Mouse (Mus musculus) ES-Bruce4 (cell line): ENCODE results near the gene Snrpf. TPM values are rescaled to one million over a fixed set of nuclear protein-coding genes. Genes with fewer than 3 reads are reported as not detected.
"Not testable (repeated sequence)": the region's sequence is repeated elsewhere in the genome, so short reads cannot be mapped to it uniquely, and the experiment has no call there.

ENCODE experiments used
- H3K27ac ChIP-seq: 2 replicates; pipeline ENCODE4 v1.5.1; 2012; ENCODE audit warnings: low read length, inconsistent platforms; ENCODE audit not compliant: insufficient read depth
- H3K27me3 ChIP-seq: 2 replicates; pipeline ENCODE4 v1.6.1; 2012; ENCODE audit warnings: mild to moderate bottlenecking, low read length, inconsistent platforms; ENCODE audit not compliant: control insufficient read depth, poor library complexity, insufficient read depth, severe bottlenecking
- H3K36me3 ChIP-seq: 2 replicates; pipeline ENCODE4 v1.6.1; 2012; ENCODE audit warnings: inconsistent platforms, mild to moderate bottlenecking, low read length, moderate library complexity; ENCODE audit not compliant: control insufficient read depth, poor library complexity, insufficient read depth, severe bottlenecking
- H3K4me1 ChIP-seq: one replicate; pipeline ENCODE4 v1.8.1; 2011; ENCODE audit warnings: low read length; ENCODE audit not compliant: control insufficient read depth, insufficient read depth
- H3K4me3 ChIP-seq: 2 replicates; pipeline ENCODE4 v1.5.1; 2011; ENCODE audit warnings: low read depth, mild to moderate bottlenecking, low read length
- H3K9ac ChIP-seq: 2 replicates; pipeline ENCODE4 v1.6.1; 2012; ENCODE audit warnings: low read depth, mild to moderate bottlenecking, inconsistent platforms; ENCODE audit not compliant: poor library complexity, severe bottlenecking
- H3K9me3 ChIP-seq: replicated peaks from 2 replicates; pipeline ENCODE4 v1.6.1; 2012; ENCODE audit warnings: mild to moderate bottlenecking, low read length, inconsistent platforms; ENCODE audit not compliant: control insufficient read depth, poor library complexity, insufficient read depth, severe bottlenecking
- CTCF ChIP-seq: IDR thresholded peaks from one replicate; pipeline ENCODE4 v1.8.1; 2011; ENCODE audit warnings: low read depth, low read length
- EP300 ChIP-seq: IDR thresholded peaks from 2 replicates; pipeline ENCODE4 v1.6.1; 2011; ENCODE audit warnings: low read depth, low read length; ENCODE audit not compliant: insufficient read depth
- POLR2A ChIP-seq: IDR thresholded peaks from one replicate; pipeline ENCODE4 v1.8.1; 2011; ENCODE audit warnings: low read length; ENCODE audit not compliant: insufficient read depth
- polyA plus RNA-seq: library from polyadenylated mRNA; stranded (reverse); fragments of >200 nt; gene quantifications from 2 replicates; pipeline ENCODE4 v1.2.4, GENCODE M21; 2011; ENCODE audit warnings: low read depth; ENCODE audit not compliant: missing spikeins, insufficient read depth, insufficient read length

The Snrpf gene
- polyA plus RNA-seq, 1 experiment: 73.2 TPM

DNA sequence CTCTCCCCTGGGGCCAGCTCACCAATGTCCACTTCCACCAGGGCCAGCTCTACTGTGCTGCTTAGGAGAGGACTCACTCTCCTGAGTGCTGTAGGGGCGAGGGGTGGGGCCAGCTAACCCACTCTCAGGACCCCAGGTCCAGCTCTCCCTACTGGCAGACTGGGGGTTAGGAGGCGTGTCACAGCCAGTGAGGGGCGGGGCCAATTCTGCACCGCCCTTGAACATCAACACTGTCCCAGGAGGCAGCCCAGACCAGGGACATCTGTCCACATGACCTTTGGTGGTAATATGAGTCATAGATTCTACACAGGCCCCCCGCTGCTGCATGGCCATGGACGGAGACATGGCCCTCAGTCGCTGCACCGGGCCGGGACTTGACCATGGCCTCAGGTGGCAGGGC lies 29.7 kb downstream of the Snrpf start:
- H3K27me3 ChIP-seq: no peaks in the 10 kb centered on the region
- H3K9me3 ChIP-seq: no peaks in the 10 kb centered on the region
- H3K4me1 ChIP-seq: peaks cover 2% of the 10 kb centered on the region
- H3K4me3 ChIP-seq: peak overlapping the region; percentile 33
- no peaks in the 10 kb centered on the region for H3K36me3 ChIP-seq
- TF ChIP-seq EP300: no peak
- TF ChIP-seq CTCF: no peak
- no peak for TF ChIP-seq POLR2A
- no peak overlapping the region for H3K27ac ChIP-seq
- H3K9ac ChIP-seq: no peak overlapping the region

DNA sequence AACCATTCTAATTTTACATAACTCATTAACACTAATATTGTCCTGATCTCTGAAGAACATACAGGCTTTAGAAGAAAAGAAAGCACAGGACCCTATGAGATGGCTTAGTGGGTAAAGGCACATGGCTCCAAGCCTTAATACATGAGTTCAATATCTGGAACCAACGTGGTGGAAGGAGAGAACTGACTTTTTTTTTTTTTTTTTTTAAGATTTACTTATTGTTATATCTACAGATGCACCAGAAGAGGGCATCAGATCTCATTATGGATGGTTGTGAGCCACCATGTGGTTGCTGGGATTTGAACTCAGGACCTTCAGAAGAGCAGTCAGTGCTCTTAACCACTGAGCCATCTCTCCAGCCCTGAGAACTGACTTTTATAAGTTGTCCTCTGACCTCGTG lies 31.5 kb downstream of the Snrpf start:
- not testable (repeated sequence) for H3K27ac ChIP-seq, H3K36me3 ChIP-seq, H3K9ac ChIP-seq, H3K4me3 ChIP-seq, H3K4me1 ChIP-seq, H3K9me3 ChIP-seq, H3K27me3 ChIP-seq

DNA sequence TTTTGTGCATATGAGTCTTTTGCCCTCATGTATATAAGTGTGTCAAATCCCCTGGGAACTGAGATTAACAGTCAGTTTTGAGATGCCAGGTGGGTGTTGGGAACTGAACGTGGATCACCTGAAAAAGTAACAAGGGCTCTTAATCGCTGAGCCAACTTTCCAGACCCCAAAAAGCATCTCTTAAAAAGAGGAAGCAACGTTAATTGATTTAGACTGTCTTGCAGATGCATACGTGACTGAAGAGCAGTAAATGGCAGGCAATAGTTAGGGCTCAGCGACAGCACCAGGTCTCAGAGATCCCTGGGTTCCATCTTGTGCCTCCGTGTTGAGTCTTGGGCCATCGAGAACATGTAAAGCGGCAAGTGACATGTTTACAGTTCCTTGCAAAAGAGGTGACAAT lies 36.9 kb downstream of the Snrpf start:
- Histone ChIP-seq H3K4me3 (no peak overlapping the region), H3K4me1 (peaks cover 2% of the 10 kb centered on the region), H3K36me3 (no peaks in the 10 kb centered on the region), H3K9ac (no peak overlapping the region), H3K27me3 (no peaks in the 10 kb centered on the region), H3K9me3 (no peaks in the 10 kb centered on the region), H3K27ac (no peak overlapping the region)
- TF ChIP-seq POLR2A (no peak), CTCF (no peak), EP300 (no peak)

DNA sequence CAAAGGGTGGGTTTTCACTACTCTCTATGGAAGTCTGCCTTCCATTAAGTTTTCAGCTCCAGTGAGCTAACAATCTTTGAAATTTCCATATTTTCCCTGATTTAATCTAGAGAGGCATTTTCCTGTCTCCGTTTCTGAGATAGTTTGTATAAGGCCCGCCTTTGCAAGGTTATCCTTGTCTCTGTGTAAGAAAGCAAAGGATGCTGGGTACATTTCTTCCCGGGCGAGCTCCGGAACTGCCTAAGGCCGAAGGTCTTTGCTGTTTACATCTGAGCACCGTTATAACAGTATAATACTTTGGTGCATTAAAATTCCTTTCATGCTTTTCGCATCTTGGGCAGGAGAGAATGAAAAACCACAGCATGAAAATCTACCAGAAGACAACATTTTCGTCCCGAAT lies 39.7 kb downstream of the Snrpf start:
- Histone ChIP-seq H3K36me3 (no peaks in the 10 kb centered on the region), H3K4me3 (no peak overlapping the region), H3K27me3 (no peaks in the 10 kb centered on the region), H3K9me3 (no peaks in the 10 kb centered on the region), H3K27ac (no peak overlapping the region), H3K4me1 (no peaks in the 10 kb centered on the region), H3K9ac (no peak overlapping the region)
- TF ChIP-seq POLR2A (no peak), EP300 (no peak), CTCF (no peak)

DNA sequence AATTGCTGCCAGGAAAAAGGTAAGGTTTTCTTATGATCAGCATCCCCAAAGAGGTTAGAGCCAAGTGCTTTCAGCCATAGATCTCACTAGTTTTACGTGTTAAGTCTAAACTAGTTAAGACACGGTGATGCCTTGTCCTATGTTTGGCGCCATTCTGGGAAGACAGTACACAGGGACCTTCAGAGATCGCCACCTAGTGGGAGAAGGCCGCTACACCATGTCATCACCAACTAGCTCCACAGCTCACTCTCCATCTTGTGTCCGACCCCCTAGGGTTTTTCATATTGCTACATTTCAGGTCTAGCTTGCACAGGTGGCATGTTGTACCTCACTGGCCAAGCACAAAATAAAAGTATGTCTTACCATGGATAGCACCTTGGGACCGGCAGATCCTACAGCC lies 40.5 kb downstream of the Snrpf start:
- TF ChIP-seq EP300 (peak; percentile 36; the same call in 1 of the 2 replicates), CTCF (peak; percentile 94), POLR2A (no peak)
- no peaks in the 10 kb centered on the region for H3K4me1 ChIP-seq
- no peak overlapping the region for H3K4me3 ChIP-seq
- no peaks in the 10 kb centered on the region for H3K27me3 ChIP-seq
- no peaks in the 10 kb centered on the region for H3K9me3 ChIP-seq
- H3K27ac ChIP-seq: no peak overlapping the region
- H3K36me3 ChIP-seq: no peaks in the 10 kb centered on the region
- no peak overlapping the region for H3K9ac ChIP-seq

DNA sequence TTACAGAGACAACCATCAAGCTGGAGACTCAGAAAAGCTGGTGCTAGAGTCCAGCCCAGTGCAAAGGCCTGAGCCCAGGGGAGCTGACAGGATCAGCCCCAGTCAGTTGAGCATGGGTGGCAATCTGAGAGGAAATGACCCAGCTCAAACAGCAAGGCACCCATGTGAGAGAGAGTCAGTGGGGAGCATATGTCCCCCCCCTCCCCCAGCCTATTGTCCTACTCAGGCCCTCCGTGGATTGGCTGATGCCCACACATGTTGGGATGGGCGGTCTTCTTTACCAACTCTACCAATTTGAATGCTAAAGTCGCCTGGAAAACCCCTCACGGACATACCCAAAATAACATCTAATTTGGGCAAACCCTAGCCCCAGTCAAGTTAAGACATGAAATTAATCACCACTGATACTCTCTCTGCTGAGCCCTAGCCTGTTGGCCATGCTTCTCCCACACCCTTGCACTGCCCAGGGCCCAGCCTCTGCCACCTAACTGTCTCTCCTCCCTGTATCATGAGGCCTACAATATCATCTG lies 41.7 kb downstream of the Snrpf start:
- TF ChIP-seq CTCF (no peak), EP300 (no peak), POLR2A (no peak)
- Histone ChIP-seq H3K4me3 (no peak overlapping the region), H3K27me3 (no peaks in the 10 kb centered on the region), H3K9me3 (no peaks in the 10 kb centered on the region), H3K27ac (no peak overlapping the region), H3K4me1 (no peaks in the 10 kb centered on the region), H3K36me3 (no peaks in the 10 kb centered on the region), H3K9ac (no peak overlapping the region)
